Mouse (Mus musculus) liver, embryonic 14.5 days (tissue): ENCODE data around the gene Trpv5.

ENCODE experiments used
- CTCF ChIP-seq: IDR thresholded peaks from 2 replicates; pipeline ENCODE4 v1.5.1; 2016; ENCODE audit warnings: antibody characterized with exemption, low read depth, control low read depth
- EP300 ChIP-seq: IDR thresholded peaks from 2 replicates; pipeline ENCODE4 v1.6.1; 2016; ENCODE audit warnings: antibody characterized with exemption, low read depth

DNA sequence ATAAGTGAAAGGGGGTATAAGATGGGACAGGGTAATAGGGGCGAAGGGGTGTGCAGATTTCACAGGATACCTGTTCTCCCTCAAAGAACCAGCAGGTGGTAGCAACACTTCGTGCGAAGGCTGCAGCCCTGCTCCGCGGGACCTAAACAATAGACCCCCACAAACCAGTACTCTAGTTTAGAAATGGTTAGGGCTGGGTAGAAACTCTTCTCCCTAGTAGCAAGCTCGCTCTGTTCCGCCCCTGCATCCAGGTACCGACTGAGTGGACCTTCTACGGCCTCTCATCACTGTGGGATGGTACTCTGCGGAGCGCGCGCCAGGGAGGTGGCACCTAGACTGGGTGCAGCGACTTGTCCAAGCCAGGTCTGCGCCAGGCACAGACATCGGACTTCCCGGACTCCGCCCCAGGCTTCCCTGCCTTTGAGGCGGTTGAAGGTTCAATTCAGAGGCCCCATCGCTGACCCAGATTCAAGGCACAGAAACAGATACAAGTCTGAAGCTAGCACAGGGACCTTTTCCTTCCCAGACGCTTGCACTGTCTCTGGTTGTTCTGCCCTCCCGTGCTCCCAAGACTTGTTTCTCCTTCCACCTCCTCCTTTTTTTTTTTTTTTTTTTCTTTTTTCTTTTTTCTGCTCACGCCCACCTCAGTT, 76.0 kb downstream of the Trpv5 start:
- no peak for TF ChIP-seq EP300
- TF ChIP-seq CTCF, result peak; percentile 69
